Mouse (Mus musculus): ENCODE results near the gene Tcf7l2.

Gene Tcf7l2

DNA sequence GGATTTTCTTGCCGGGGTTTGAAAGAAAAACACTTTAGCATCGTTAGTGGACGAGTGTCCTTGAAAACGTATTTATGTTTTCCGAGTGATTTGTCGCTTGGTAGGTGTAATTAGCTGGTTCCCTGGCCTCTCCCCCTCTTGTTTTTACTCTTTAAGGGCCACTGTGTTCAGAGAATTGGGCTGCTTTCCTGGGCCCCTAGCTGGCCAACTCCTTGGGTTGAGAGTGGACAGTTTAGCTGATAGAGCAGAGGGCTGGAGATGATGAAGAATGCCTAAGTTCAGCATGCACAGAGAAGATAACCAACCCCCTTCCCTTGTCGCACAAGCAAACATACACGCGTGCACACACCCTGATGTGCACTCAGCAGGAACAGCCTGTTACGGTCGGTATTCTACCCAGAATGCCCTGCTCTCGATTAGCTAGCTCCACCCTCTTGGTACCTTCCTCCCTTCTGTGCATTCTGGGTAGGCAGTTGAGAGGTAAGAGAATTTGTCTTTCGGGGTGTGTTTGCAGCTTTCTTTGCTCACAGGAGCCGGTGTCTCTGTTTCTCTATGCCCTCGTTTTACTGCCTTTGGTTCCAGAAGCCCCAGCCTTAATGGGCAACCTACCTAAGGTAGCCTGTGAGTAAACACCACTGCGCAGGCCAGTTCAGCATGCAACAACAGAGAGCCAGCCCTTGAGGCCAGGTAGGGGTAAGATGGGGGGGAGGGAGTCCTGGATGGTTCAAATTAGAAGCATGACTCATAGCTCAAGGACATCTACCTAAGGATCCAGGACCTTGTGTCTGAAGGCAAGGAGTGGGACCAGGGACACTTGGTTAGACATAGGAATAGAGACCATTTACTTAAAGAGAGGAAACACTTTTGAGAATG is 199.9 kb downstream of the Tcf7l2 start:
- no peak for DNase-seq (ENCODE audit: low read depth)

- DNase-seq (ENCODE audit: low read depth), result peak; percentile 28
These were observed 209.8 kb downstream of the Tcf7l2 start for GRCm38 (mm10) chr19:55951397-55951796.

DNA sequence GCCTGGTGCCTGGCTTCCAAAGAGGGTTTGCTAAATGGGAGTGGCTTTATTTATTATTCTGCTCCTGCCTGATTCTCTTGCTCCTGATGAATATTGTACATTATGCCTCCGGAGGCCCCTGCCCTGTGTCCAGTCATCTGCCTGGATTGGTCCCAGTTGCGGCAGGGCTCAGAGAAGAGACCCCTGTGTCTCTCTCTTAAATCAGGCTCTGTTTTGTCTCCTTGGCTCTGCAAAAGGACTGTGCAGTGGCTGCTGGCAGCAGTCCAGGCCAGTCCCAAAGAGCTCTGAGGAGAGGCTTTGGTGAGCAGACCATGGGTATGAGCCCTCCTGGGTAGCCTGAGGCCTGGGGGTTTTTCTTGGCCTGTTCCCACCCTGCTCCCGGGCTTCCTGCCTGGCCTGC is 211.6 kb downstream of the Tcf7l2 start:
- DNase-seq (ENCODE audit: low read depth), result peak; percentile 63

GRCm38 (mm10) chr19:55955126-55955525 is 213.5 kb downstream of the Tcf7l2 start:
- no peak for DNase-seq (ENCODE audit: low read depth)

- peak; percentile 66 for DNase-seq (ENCODE audit: low read depth)
These were observed 215.1 kb downstream of the Tcf7l2 start for GRCm38 (mm10) chr19:55956745-55957144.

DNA sequence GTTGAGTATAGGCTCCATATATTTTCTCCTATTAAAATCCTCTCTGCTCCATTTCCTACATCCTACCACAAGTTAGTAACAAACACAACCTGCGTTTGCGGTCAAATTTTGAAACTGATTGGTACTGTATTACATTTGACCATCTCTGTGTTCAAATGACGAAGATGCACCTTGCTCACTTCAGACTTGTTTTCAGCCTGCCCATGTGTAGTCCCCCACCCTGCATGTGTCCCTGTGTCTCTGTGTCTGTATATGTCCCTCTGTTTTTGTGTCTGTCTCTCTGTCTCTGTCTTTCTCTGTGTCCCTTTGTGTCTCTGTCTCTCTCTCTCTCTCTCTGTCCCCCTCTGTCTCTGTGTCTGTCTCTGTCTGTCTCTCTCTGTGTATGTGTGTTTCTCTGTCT is 222.8 kb downstream of the Tcf7l2 start:
- no peak for DNase-seq (ENCODE audit: low read depth)

DNA sequence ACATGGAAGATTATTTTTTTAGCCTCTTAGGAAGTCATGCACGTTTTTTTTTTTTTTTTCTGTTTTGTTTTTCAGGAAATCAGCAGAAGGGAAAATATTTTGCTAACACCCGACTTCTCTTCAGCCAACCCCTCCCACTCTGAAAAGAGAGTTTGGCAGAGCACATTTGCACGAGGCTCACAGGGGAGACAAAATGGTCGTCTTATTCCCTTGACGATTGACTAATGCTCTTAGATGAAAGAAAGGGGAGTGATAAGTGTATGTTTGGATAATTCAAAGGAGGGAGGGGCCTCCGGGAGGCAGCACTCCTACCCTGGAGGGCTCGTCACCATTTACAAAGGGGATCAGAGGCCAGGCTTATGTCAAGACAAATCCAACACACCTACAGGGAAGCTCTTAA is 224.4 kb downstream of the Tcf7l2 start:
- DNase-seq (ENCODE audit: low read depth), result no peak

DNA sequence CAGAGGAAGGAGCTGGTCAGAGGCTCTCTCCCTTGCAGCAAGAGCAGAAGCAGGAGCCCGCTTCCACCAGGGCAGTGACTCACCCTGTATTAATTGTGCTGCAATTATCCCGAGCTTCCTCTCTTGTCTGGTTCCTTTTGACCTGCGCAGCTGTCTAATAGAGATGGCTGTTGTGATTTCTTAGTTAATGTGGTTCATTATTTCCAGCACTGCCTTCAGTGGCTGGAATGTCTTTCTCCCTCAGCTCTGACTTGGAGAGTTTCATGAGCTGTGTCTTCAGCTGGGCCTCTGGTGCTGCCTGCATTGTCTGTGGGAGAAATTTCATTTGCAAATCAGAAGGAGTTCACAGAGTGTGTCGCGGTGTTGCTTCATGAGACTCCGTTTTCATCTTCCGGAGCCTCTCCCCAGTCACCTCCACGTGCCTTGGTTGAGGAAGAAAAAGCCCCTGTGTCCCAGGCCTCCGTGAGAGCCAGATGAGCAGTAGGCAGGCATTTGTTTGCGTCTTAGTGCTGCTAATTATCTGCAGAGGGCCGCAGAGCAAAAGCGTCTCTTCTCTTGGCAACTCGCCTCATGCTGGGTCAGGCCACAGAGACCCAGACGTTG is 228.4 kb downstream of the Tcf7l2 start:
- DNase-seq (ENCODE audit: low read depth), result no peak

GRCm38 (mm10) chr19:55976073-55976472 is 234.5 kb downstream of the Tcf7l2 start:
- DNase-seq (ENCODE audit: low read depth), result no peak

All from NIH3T3 (cell line).